Mouse (Mus musculus) heart, postnatal 25 days (tissue): ENCODE measurements around the gene Map2k3. TPM values are rescaled to one million over a fixed set of nuclear protein-coding genes. Genes with fewer than 3 reads are reported as not detected.

Experiments used
- DNase-seq: peaks from one replicate; pipeline ENCODE4 v3.0.0; 2022; ENCODE audit warnings: low spot score
- intact Hi-C: fragments of 180-260 bp; cut with DNase I; formaldehyde crosslinking; loops from one replicate; pipeline ENCODE4 v1.15.1; 2025
- total RNA-seq, 2 experiments: library from RNA; stranded (reverse); gene quantifications; 2 replicates each; pipeline ENCODE4 v1.2.3; 2021

Gene Map2k3
- total RNA-seq, 2 experiments from 2014 or later, result 73.6 to 81.8 TPM

- intact Hi-C loops, result no loop called here
- DNase-seq, result no peak
These were observed 8.9 kb upstream of the Map2k3 start for GRCm38 (mm10) chr11:60922964-60923363.

- DNase-seq, result no peak
- intact Hi-C loops, result no loop called here
These were observed 7.3 kb upstream of the Map2k3 start for GRCm38 (mm10) chr11:60924498-60924897.

- no peak for DNase-seq
- intact Hi-C loops, result no loop called here
These were observed 6.9 kb upstream of the Map2k3 start for GRCm38 (mm10) chr11:60924981-60925380.

DNA sequence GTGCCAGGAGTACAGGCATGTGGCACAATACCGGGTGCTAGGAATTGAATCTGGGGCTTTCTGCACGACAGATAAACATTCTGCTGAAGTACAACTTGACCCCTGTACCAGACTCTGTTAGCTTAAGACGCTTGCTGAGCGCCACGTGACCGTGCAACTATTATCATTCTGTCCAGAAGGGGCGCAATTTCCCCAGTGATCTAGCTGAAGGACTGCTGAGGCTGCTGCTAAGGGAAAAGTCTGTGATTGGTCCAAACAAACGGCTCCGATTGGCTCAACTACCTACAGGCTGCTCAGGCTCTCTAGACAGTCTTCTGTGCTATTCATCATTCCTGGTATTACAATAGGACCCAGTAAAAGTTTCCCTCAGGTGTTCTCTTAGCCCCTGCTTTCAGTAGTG, 4.6 kb upstream of the Map2k3 start:
- intact Hi-C loops, result loop anchor here (2.0 kb wide), 1 partner anchor 166 kb away; no protein-coding TSS in a partner anchor
- peak; percentile 68 for DNase-seq

- intact Hi-C loops, result no loop called here
- no peak for DNase-seq
These were observed 1.0 kb upstream of the Map2k3 start for GRCm38 (mm10) chr11:60930724-60931281.

- intact Hi-C loops, result no loop called here
- no peak for DNase-seq
These were observed 458 bp upstream of the Map2k3 start for GRCm38 (mm10) chr11:60931282-60931868.

GRCm38 (mm10) chr11:60932503-60933020, 729 bp downstream of the Map2k3 start:
- intact Hi-C loops, result no loop called here
- DNase-seq, result no peak

DNA sequence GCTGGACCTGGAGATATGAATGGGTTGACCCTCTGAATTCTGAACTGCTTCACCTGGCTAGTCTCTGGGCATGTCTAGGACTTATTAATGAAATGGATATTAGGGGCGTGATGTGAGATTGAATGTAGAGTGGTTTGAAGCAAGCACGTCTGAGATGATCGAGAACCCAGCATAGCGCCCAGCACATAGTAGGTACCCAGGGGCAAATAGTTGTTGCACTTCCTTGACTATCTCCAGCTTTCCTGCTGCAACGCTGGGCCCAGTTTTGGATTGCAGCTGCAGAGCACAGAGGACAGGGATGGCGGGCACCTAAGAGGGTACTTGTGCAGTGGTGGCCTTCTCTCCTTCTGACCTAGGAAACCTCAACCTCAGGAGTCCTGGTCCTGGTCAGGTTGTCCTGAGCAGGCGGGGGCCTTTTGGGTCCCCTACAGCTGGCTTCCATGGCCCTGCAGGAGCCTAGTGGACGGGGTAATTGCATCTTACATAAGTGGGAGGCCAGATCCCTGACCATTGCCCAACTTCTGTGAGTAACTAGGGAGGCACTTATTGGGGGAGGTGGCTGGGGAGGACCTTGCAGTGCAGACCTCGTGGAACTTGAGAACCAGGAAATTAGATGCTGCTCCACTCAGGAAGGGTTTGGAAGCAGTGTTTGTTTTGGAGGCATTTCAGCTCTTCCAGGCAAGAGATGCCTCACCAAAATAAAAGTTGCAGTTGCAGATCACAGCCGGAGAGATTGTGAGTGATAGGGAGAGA, 1.5 kb downstream of the Map2k3 start:
- DNase-seq, result peak; percentile 56
- intact Hi-C loops, result no loop called here

DNA sequence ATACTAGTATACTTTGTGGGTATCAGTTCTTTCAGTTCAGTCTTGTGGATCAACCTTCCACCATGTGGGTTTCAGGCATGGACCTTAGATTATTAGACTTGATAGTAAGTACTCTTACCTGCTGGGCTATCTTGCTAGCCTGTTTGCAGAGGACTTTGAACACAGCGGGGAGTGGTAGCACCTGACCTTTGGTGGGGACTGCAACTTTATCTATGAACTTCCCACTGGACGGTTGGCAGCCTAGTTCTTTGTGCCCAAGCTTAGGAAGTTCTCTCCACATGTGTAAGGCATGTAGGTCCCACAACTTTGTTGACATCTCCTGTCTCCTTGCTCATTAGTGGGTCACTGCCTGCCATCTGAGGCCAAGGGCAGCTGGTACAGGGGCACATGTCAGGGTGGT, 3.0 kb downstream of the Map2k3 start:
- no peak for DNase-seq
- intact Hi-C loops, result no loop called here

DNA sequence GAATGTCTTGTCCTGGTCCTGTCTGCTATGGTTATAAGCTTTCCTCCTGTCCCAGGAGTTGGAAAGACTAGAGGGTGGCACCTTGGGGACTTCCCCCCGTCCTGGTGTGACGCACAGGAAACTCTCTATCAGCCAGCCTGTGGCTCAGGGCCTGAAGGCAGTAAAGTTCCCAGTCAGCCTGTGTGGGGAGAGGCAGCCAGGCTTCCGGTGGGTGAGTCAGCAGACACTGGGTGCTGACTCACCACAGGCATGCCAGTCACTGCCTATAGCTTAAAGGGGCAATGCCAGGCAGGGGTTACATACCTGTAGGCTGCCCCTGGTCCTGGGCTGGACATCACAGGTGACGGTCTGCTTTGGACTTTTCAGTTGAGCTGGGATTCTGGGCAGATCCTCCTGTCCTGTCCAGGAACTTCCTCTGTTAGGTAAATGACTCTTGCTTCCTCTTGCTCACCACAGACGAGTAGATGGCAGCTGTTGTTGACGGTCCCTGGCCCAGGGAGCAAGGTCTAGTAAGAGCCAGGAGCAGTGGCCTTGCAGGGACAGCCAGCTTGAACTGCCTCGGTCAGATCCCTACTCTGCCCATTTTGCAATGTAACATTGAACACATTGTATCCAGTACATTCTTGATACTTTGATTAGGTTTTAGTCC, 3.6 kb downstream of the Map2k3 start:
- DNase-seq, result peak; percentile 73
- intact Hi-C loops, result no loop called here

- DNase-seq, result no peak
- intact Hi-C loops, result no loop called here
These were observed 4.1 kb downstream of the Map2k3 start for GRCm38 (mm10) chr11:60935975-60936373.

GRCm38 (mm10) chr11:60937611-60938010, 5.8 kb downstream of the Map2k3 start:
- intact Hi-C loops, result no loop called here

DNA sequence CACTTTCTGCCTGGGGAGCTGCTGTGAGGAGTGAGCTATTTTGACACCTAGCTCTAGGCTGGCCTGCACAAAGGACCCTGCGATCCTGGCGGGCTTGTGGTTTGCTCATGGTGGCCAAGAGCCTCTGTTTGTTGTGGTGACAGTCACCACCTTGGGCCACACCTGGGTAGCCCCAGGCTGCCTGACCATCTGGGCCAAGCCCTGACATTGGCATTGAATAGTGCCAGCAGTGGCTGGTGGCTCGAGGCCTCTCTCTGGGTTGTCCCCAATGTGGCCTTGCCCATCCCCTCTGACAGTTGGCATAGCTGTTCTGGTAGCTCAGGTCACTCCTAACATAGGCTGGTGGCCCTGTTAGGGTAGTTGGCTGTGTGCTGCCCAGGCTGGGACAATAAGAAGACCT, 7.7 kb downstream of the Map2k3 start:
- intact Hi-C loops, result no loop called here
- peak; percentile 38 for DNase-seq

More at GRCm38 (mm10) chr11:60937611-60938010, 5.8 kb downstream of the Map2k3 start:
- no peak for DNase-seq

GRCm38 (mm10) chr11:60940501-60940900, 8.7 kb downstream of the Map2k3 start:
- no peak for DNase-seq
- intact Hi-C loops, result no loop called here

- DNase-seq, result no peak
- intact Hi-C loops, result no loop called here
These were observed 9.5 kb downstream of the Map2k3 start for GRCm38 (mm10) chr11:60941370-60941769.

- DNase-seq, result no peak
- intact Hi-C loops, result no loop called here
These were observed 10.6 kb downstream of the Map2k3 start for GRCm38 (mm10) chr11:60942263-60943015.

GRCm38 (mm10) chr11:60945003-60945402, 13.2 kb downstream of the Map2k3 start:
- intact Hi-C loops, result no loop called here
- no peak for DNase-seq

- intact Hi-C loops, result no loop called here
- DNase-seq, result no peak
These were observed 20.1 kb downstream of the Map2k3 start for GRCm38 (mm10) chr11:60951896-60952295.

- no peak for DNase-seq
- intact Hi-C loops, result no loop called here
These were observed 20.5 kb downstream of the Map2k3 start for GRCm38 (mm10) chr11:60952362-60952761.

- intact Hi-C loops, result loop anchor here (1.0 kb wide), 1 partner anchor 138 kb away; no protein-coding TSS in a partner anchor
- DNase-seq, result no peak
These were observed 21.2 kb downstream of the Map2k3 start for GRCm38 (mm10) chr11:60952986-60953385.
